20 mouse cellular contexts compared by ENCODE assay signal in genomic region chr7:73025640-73026039, GRCm38 (mm10).
DNase-seq lines count a peak whose midpoint lies in the region; ATAC-seq and TF ChIP-seq lines count a peak whose summit lies in the region.
"Had no signal": no experiment of that assay in that cellular context is flagged by ENCODE, and none has a peak within 500 bp of the region (broad histone marks: within the 10 kb centered on the region; RNA-seq: fewer than 3 reads in every experiment).

No protein-coding gene starts in this region.

- no peaks in the 10 kb centered on the region for H3K27me3 ChIP-seq in embryonic facial prominence, embryonic 14.5 days (replicated peaks; ENCODE audit: control insufficient read depth, insufficient read depth, low read length)
- no peaks in the 10 kb centered on the region for H3K27me3 ChIP-seq in embryonic facial prominence, embryonic 10.5 days (replicated peaks; ENCODE audit: low read depth, poor library complexity, severe bottlenecking)
- no peaks in the 10 kb centered on the region for H3K27me3 ChIP-seq in heart, postnatal 0 days (ENCODE audit: control insufficient read depth, insufficient read depth, low read length)
- no peaks in the 10 kb centered on the region for H3K27me3 ChIP-seq in midbrain, postnatal 0 days (ENCODE audit: insufficient read depth, low read length)
- H3K27me3 ChIP-seq in midbrain, embryonic 13.5 days: 0 out of 2 replicates have a peak, but pooled peaks cover 2% of the 10 kb centered on the region
- H3K27me3 ChIP-seq: heart, embryonic 15.5 days; liver, embryonic 12.5 days; lung, embryonic 15.5 days had no signal

- WGBS in embryonic facial prominence, embryonic 14.5 days: 63% methylated on average over 5 of the region's 5 CpGs
- 88% methylated on average over 5 of the region's 5 CpGs for WGBS in embryonic facial prominence, embryonic 10.5 days
- 51% methylated on average over 5 of the region's 5 CpGs for WGBS in heart, postnatal 0 days
- 62% methylated on average over 5 of the region's 5 CpGs for WGBS in midbrain, postnatal 0 days
- 79% methylated on average over 5 of the region's 5 CpGs for WGBS in midbrain, embryonic 13.5 days

- DNase-seq in embryonic facial prominence, embryonic 14.5 days (ENCODE audit: low spot score): peak; percentile 63
- no peak for DNase-seq in embryonic facial prominence, embryonic 10.5 days (ENCODE audit: low spot score)
- no peak for DNase-seq in heart, postnatal 0 days (ENCODE audit: low spot score)
- DNase-seq in heart, adult 11 months: no peak
- peak; percentile 12 to 22 for DNase-seq in left cerebral cortex, postnatal 14 days (ENCODE audit: low spot score in 2 of 2)
- no peak for DNase-seq in left cerebral cortex, postnatal 36 days (ENCODE audit: low spot score in 2 of 2)
- peak; percentile 48 for DNase-seq in midbrain, postnatal 0 days (ENCODE audit: low spot score)
- DNase-seq: adrenal gland, postnatal 25 days; cerebellum, adult 18-20 months; cerebellum, postnatal 25 days; kidney, postnatal 4 days; right cerebral cortex, postnatal 14 days; thymus, adult 18-20 months had no signal

- no peak overlapping the region for H3K4me3 ChIP-seq in embryonic facial prominence, embryonic 14.5 days (ENCODE audit: low read depth, low read length)
- no peak overlapping the region for H3K4me3 ChIP-seq in embryonic facial prominence, embryonic 10.5 days
- no peak overlapping the region for H3K4me3 ChIP-seq in heart, postnatal 0 days (ENCODE audit: low read depth, low read length)
- no peak overlapping the region for H3K4me3 ChIP-seq in midbrain, postnatal 0 days (ENCODE audit: low read depth, low read length)
- H3K4me3 ChIP-seq in midbrain, embryonic 13.5 days (replicated peaks): no peak overlapping the region
- H3K4me3 ChIP-seq: heart, embryonic 15.5 days; liver, embryonic 12.5 days; lung, embryonic 15.5 days had no signal

- no peak for TF ChIP-seq EP300 in heart, postnatal 0 days (IDR thresholded peaks at IDR 0.05; ENCODE audit: low read depth)

- no peak for ATAC-seq in embryonic facial prominence, embryonic 14.5 days (ENCODE audit: low read depth)
- no peak for ATAC-seq in heart, postnatal 0 days (ENCODE audit: insufficient read depth, low read depth)
- no peak for ATAC-seq in midbrain, postnatal 0 days (ENCODE audit: low FRiP score)
- no peak for ATAC-seq in midbrain, embryonic 13.5 days
- ATAC-seq: inflammation-experienced regulatory T-cells, adult 6 months; liver, embryonic 12.5 days; midbrain, embryonic 16.5 days had no signal

- intact Hi-C loops in left cerebral cortex, postnatal 14 days (cut with DNase I): loop anchor here (10.0 kb wide), 1 partner anchor 349 kb away; the partner anchor contains the start of gene Rgma
- intact Hi-C loops in left cerebral cortex, postnatal 36 days (cut with DNase I): loop anchor here (10.0 kb wide), 1 partner anchor 349 kb away; the partner anchor contains the start of gene Rgma

- H3K9ac ChIP-seq in embryonic facial prominence, embryonic 14.5 days (ENCODE audit: low read depth, low read length): no peak overlapping the region
- no peak overlapping the region for H3K9ac ChIP-seq in heart, postnatal 0 days (replicated peaks; ENCODE audit: low read depth, low read length)
- H3K9ac ChIP-seq in midbrain, postnatal 0 days (replicated peaks; ENCODE audit: low read length, poor library complexity, severe bottlenecking): no peak overlapping the region
- H3K9ac ChIP-seq in midbrain, embryonic 13.5 days (replicated peaks): no peak overlapping the region
- H3K9ac ChIP-seq: heart, embryonic 15.5 days; liver, embryonic 12.5 days; lung, embryonic 15.5 days had no signal

- TF ChIP-seq CTCF in heart, postnatal 0 days (IDR thresholded peaks at IDR 0.05; ENCODE audit: low read depth): 0 out of 2 replicates have a peak, but pooled peaks have one; percentile 17
- peak; percentile 59 for TF ChIP-seq CTCF in midbrain, postnatal 0 days (IDR thresholded peaks at IDR 0.05)

- H3K27ac ChIP-seq in embryonic facial prominence, embryonic 14.5 days (replicated peaks; ENCODE audit: low read depth, low read length): no peak overlapping the region
- H3K27ac ChIP-seq in embryonic facial prominence, embryonic 10.5 days (replicated peaks): no peak overlapping the region
- H3K27ac ChIP-seq in heart, postnatal 0 days (ENCODE audit: low read depth): no peak overlapping the region
- no peak overlapping the region for H3K27ac ChIP-seq in midbrain, postnatal 0 days (ENCODE audit: low read depth, low read length)
- H3K27ac ChIP-seq in midbrain, embryonic 13.5 days: no peak overlapping the region
- H3K27ac ChIP-seq: heart, embryonic 15.5 days; liver, embryonic 12.5 days; lung, embryonic 15.5 days had no signal

- no peak overlapping the region for H3K4me2 ChIP-seq in embryonic facial prominence, embryonic 14.5 days (ENCODE audit: low read depth, low read length)
- no peak overlapping the region for H3K4me2 ChIP-seq in heart, postnatal 0 days (ENCODE audit: low read depth, low read length)
- no peak overlapping the region for H3K4me2 ChIP-seq in midbrain, postnatal 0 days (ENCODE audit: low read depth, low read length, poor library complexity, severe bottlenecking)
- no peak overlapping the region for H3K4me2 ChIP-seq in midbrain, embryonic 13.5 days (replicated peaks)
- H3K4me2 ChIP-seq: heart, embryonic 15.5 days; liver, embryonic 12.5 days; lung, embryonic 15.5 days had no signal

- H3K9me3 ChIP-seq in embryonic facial prominence, embryonic 14.5 days (ENCODE audit: control insufficient read depth, low read length): no peaks in the 10 kb centered on the region
- no peaks in the 10 kb centered on the region for H3K9me3 ChIP-seq in embryonic facial prominence, embryonic 10.5 days
- no peaks in the 10 kb centered on the region for H3K9me3 ChIP-seq in heart, postnatal 0 days (replicated peaks; ENCODE audit: control insufficient read depth, low read length)
- no peaks in the 10 kb centered on the region for H3K9me3 ChIP-seq in midbrain, postnatal 0 days (ENCODE audit: low read length)
- no peaks in the 10 kb centered on the region for H3K9me3 ChIP-seq in midbrain, embryonic 13.5 days
- H3K9me3 ChIP-seq: heart, embryonic 15.5 days; liver, embryonic 12.5 days; lung, embryonic 15.5 days had no signal

- no peaks in the 10 kb centered on the region for H3K36me3 ChIP-seq in embryonic facial prominence, embryonic 14.5 days (ENCODE audit: control insufficient read depth, insufficient read depth, low read length)
- H3K36me3 ChIP-seq in embryonic facial prominence, embryonic 10.5 days (replicated peaks): no peaks in the 10 kb centered on the region
- no peaks in the 10 kb centered on the region for H3K36me3 ChIP-seq in heart, postnatal 0 days (replicated peaks; ENCODE audit: control insufficient read depth, insufficient read depth, low read length)
- H3K36me3 ChIP-seq in midbrain, postnatal 0 days (ENCODE audit: insufficient read depth, low read length): no peaks in the 10 kb centered on the region
- no peaks in the 10 kb centered on the region for H3K36me3 ChIP-seq in midbrain, embryonic 13.5 days
- H3K36me3 ChIP-seq: G1E; heart, embryonic 15.5 days; liver, embryonic 12.5 days; lung, embryonic 15.5 days had no signal

- H3K4me1 ChIP-seq in embryonic facial prominence, embryonic 14.5 days (ENCODE audit: control insufficient read depth, insufficient read depth, low read length): no peaks in the 10 kb centered on the region
- no peaks in the 10 kb centered on the region for H3K4me1 ChIP-seq in embryonic facial prominence, embryonic 10.5 days
- H3K4me1 ChIP-seq in heart, postnatal 0 days (ENCODE audit: control insufficient read depth, insufficient read depth): no peaks in the 10 kb centered on the region
- no peaks in the 10 kb centered on the region for H3K4me1 ChIP-seq in midbrain, postnatal 0 days (ENCODE audit: insufficient read depth, low read length)
- no peaks in the 10 kb centered on the region for H3K4me1 ChIP-seq in midbrain, embryonic 13.5 days (replicated peaks)
- H3K4me1 ChIP-seq: heart, embryonic 15.5 days; liver, embryonic 12.5 days; lung, embryonic 15.5 days had no signal

Comparison
In these comparisons a context has a peak if more than half of its experiments do, and no peak if none do; other contexts are left out.
1. DNase-seq: peak in embryonic facial prominence, embryonic 14.5 days (single experiment), left cerebral cortex, postnatal 14 days (2 of 2) and midbrain, postnatal 0 days (single experiment); none in embryonic facial prominence, embryonic 10.5 days (single experiment), heart, postnatal 0 days (single experiment), heart, adult 11 months (single experiment) and left cerebral cortex, postnatal 36 days (0 of 2).